Mouse (Mus musculus) small intestine, adult 2 months (tissue): ENCODE results near the gene Rgl2.

Source experiments
- CTCF ChIP-seq: fragments of 200-500 bp; IDR thresholded peaks from 2 replicates; pipeline ENCODE4 v1.5.1; 2012; ENCODE audit warnings: low read depth, mild to moderate bottlenecking, control low read depth, inconsistent platforms, low read length, moderate library complexity, mixed read lengths; ENCODE audit not compliant: insufficient replicate concordance, insufficient read length; ENCODE audit errors: extremely low read depth
- POLR2A ChIP-seq: fragments of 200-500 bp; IDR thresholded peaks from 2 replicates; pipeline ENCODE4 v1.6.1; 2012; ENCODE audit warnings: low read depth, mild to moderate bottlenecking, control low read depth, inconsistent platforms, low read length, moderate library complexity

DNA sequence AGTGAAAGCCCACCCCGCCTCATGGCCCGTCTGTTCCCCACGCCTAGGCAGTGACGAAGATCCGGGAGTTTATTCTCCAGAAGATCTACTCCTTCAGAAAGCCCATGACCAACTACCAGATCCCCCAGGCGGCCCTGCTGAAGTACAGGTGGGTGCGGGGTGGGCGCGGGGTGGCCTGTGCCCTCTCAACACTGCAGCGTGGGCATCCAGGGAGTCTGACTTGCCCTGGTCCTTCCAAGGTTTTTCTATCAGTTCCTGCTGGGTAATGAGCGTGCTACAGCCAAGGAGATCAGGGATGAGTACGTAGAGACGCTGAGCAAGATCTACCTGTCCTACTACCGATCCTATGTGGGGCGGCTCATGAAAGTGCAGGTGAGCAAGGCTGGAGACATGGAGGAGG, 30.6 kb downstream of the Rgl2 start:
- TF ChIP-seq POLR2A: no peak
- no peak for TF ChIP-seq CTCF
